Mouse (Mus musculus): ENCODE measurements around the gene Olfr346.

Gene Olfr346

DNA sequence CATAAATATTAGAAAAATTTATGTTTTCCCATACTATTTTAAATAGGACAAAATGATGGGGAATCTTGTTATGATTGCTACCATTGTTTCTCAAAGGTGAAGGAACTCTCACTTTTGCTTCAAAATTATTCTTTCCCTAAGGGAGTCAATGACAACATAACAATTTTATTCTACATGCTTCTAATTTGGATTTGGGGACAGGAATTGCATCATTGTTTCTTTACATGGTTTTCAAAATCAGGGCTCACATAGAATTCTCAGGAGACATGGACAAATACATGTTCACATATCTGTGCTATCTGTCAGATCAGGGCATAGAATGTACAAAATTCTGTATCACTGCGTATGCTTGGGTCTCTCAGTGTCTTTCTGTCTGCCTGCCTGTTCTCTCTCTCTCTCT is at the start of gene Olfr346:
Gene Olfr346, plus strand, starts transcription at position 301 of the 400 bp plus-strand sequence.
- POLR2A ChIA-PET: no interaction called here
- CTCF ChIA-PET: no interaction called here

- CTCF ChIA-PET: no interaction called here
- POLR2A ChIA-PET: no interaction called here
Observed at GRCm38 (mm10) chr2:36639741-36640140, 45.8 kb upstream of the Olfr346 start, which contains the start of gene Olfr345. TSS of gene Olfr345 (plus strand) at chr2:36640041.

DNA sequence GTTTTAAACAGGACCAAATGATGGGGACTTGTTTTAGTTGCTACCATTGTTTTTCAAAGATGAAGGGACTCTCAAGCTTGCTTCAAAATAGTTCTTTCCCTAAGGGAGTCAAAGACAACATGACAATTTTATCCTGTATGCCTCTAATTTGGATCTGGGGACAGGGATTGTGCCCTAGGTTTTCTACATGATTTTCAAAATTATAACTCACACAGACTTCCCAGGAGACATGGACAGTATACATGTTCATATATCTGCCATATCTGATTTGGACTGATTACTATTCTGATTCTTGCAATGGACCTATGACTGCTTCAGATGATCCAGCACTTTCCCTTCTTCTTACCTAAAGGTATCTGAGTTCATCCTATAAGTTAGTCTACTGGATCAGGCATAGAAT is 46.0 kb downstream of the Olfr346 start, which contains the start of gene Olfr347:
Gene Olfr347, plus strand, starts transcription at position 301 of the 400 bp plus-strand sequence.
- ChIA-PET CTCF (no interaction called here), POLR2A (no interaction called here)

- CTCF ChIA-PET: interaction anchor here in 2 of 4 experiments (0.5 to 0.7 kb wide), 6 partner anchors 9 to 313 kb away, joined by 3 to 5 read pairs (median 3); no protein-coding TSS in a partner anchor
Observed at GRCm38 (mm10) chr2:36736226-36736625, 50.6 kb downstream of the Olfr346 start.

More at GRCm38 (mm10) chr2:36736226-36736625, 50.6 kb downstream of the Olfr346 start:
- POLR2A ChIA-PET: no interaction called here
